Mouse (Mus musculus): Measurements from ENCODE around the gene Nfkbid.

DNA sequence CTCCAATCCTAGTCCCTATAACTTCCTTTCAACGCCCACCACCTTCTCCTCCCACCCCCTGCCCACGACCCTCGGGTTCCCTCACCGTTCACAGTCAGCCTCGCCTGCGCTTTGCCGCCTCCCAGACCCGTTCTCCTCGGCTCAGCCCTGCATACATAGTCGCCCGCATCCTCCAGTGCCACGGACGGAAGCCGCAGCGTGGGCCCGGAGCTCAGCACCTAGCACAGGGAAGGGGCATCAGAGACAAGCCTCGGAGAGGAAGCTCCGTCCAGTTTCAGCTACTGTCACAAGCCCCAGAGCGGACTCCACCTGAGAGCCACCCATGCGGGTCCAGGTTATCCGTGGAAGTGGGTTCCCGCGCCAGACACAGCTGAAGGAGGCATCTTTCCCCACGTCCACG, 31.8 kb downstream of the Nfkbid start:
- TF ChIP-seq CTCF (IDR thresholded peaks at IDR 0.05; ENCODE audit: control insufficient read depth, insufficient read depth, insufficient read length) (no peak), MYOD1 (IDR thresholded peaks at IDR 0.05; ENCODE audit: control insufficient read depth, insufficient read length, low read depth) (no peak)

All from C2C12 (cell line).